Mouse (Mus musculus): ENCODE results near the gene Cst12.
"Not testable (repeated sequence)": the region's sequence is repeated elsewhere in the genome, so short reads cannot be mapped to it uniquely, and the experiment has no call there.

The Cst12 gene

GRCm38 (mm10) chr2:148789142-148789541 lies at the start of gene Cst12:
TSS of gene Cst12 (plus strand) at chr2:148789361.
- DNase-seq (ENCODE audit: inconsistent ontology term): no peak

GRCm38 (mm10) chr2:148743001-148743400 lies 46.2 kb upstream of the Cst12 start:
- DNase-seq (ENCODE audit: inconsistent ontology term): no peak

GRCm38 (mm10) chr2:148743846-148744407 lies 45.2 kb upstream of the Cst12 start:
- peak; percentile 19 for DNase-seq (ENCODE audit: inconsistent ontology term)

- DNase-seq (ENCODE audit: inconsistent ontology term): no peak
These were observed 39.1 kb upstream of the Cst12 start, which contains the start of gene Cstl1 for GRCm38 (mm10) chr2:148750058-148750457. TSS of gene Cstl1 (plus strand) at chr2:148750358.

- DNase-seq (ENCODE audit: inconsistent ontology term): peak; percentile 77
These were observed 37.0 kb upstream of the Cst12 start for GRCm38 (mm10) chr2:148751893-148752813.

GRCm38 (mm10) chr2:148754310-148754846 lies 34.8 kb upstream of the Cst12 start:
- DNase-seq (ENCODE audit: inconsistent ontology term): no peak

- DNase-seq (ENCODE audit: inconsistent ontology term): no peak
These were observed 25.3 kb upstream of the Cst12 start for GRCm38 (mm10) chr2:148763648-148764388.

- DNase-seq (ENCODE audit: inconsistent ontology term): not testable (repeated sequence)
These were observed 17.8 kb upstream of the Cst12 start, which contains the start of gene Cst11 for GRCm38 (mm10) chr2:148771397-148771796. TSS of gene Cst11 (minus strand) at chr2:148771497.

GRCm38 (mm10) chr2:148781709-148782108 lies 7.5 kb upstream of the Cst12 start, which contains the start of gene 8030411F24Rik:
TSS of gene 8030411F24Rik (plus strand) at chr2:148782009.
- no peak for DNase-seq (ENCODE audit: inconsistent ontology term)

GRCm38 (mm10) chr2:148798485-148798884 lies 9.3 kb downstream of the Cst12 start, which contains the start of gene Cst8:
TSS of gene Cst8 (plus strand) at chr2:148798785.
- no peak for DNase-seq (ENCODE audit: inconsistent ontology term)

- no peak for DNase-seq (ENCODE audit: inconsistent ontology term)
These were observed 12.3 kb downstream of the Cst12 start for GRCm38 (mm10) chr2:148801491-148801921.

GRCm38 (mm10) chr2:148806696-148807095 lies 17.5 kb downstream of the Cst12 start:
- DNase-seq (ENCODE audit: inconsistent ontology term): peak; percentile 13

GRCm38 (mm10) chr2:148819909-148820308 lies 30.7 kb downstream of the Cst12 start, which contains the start of gene Cst13:
TSS of gene Cst13 (plus strand) at chr2:148820081.
- DNase-seq (ENCODE audit: inconsistent ontology term): no peak

GRCm38 (mm10) chr2:148825986-148826385 lies 36.8 kb downstream of the Cst12 start:
- DNase-seq (ENCODE audit: inconsistent ontology term): no peak

GRCm38 (mm10) chr2:148834912-148835311 lies 45.8 kb downstream of the Cst12 start, which contains the start of gene Cst9:
TSS of gene Cst9 (plus strand) at chr2:148835147.
- no peak for DNase-seq (ENCODE audit: inconsistent ontology term)

GRCm38 (mm10) chr2:148838075-148838777 lies 49.1 kb downstream of the Cst12 start:
- DNase-seq (ENCODE audit: inconsistent ontology term): no peak

GRCm38 (mm10) chr2:148839224-148839623 lies 50.1 kb downstream of the Cst12 start:
- no peak for DNase-seq (ENCODE audit: inconsistent ontology term)

All from Muller cell, postnatal 12 days (primary cell).